Mouse (Mus musculus): Measurements from ENCODE around the gene Cwh43. TPM values are rescaled to one million over a fixed set of nuclear protein-coding genes. Genes with fewer than 3 reads are reported as not detected.
"Not testable (repeated sequence)": the region's sequence is repeated elsewhere in the genome, so short reads cannot be mapped to it uniquely, and the experiment has no call there.

The Cwh43 gene
- polyA plus RNA-seq, 1 experiment = 0.78 TPM

DNA sequence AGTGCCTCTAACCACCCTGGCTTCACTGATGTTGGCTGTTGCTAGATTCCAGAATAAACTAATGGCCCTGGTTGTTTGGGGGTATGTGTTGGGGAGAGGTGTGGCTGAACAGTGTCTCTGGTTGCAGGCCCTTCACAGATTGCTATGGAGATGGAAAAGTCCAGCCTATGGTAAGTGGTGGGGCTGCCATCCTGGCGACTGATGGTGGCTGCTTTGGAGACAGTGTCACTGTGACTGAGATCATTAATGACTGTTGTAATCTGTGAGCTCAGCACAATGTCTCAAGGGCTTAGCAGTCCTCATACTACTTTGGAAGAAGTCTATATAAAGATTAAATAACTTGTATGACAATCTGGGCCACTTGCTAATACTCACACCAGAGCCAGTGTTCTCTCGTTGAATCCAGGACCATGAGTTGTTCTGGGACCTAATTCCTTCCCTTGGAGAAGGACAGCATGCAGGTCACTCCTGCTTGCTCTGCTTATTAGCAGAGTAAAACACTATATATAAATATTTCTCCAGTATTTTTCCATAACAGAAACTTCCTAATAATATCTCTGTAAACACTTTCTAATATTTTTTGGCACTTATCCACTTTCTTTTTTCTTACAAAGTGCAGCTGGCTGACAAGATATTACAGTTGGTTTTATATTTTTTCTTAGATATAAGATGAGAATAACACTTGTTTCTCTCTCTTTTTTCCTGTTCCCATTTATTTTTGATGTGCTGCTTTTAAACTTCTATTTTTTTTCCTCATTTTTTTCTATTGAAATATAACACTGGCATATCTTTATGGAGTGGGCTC, 48.8 kb downstream of the Cwh43 start:
- 39% methylated on average over 2 of the region's 2 CpGs for WGBS
- no peak overlapping the region for H3K4me3 ChIP-seq (replicated peaks; ENCODE audit: extremely low read depth, low read depth, low read length)
- TF ChIP-seq POLR2A (IDR thresholded peaks at IDR 0.05; ENCODE audit: borderline replicate concordance, extremely low read depth, low read depth, low read length) (no peak), CTCF (IDR thresholded peaks at IDR 0.05; ENCODE audit: insufficient read depth, low read length) (no peak)
- DNase-seq = no peak
- H3K4me1 ChIP-seq (ENCODE audit: control insufficient read depth, insufficient read depth, low read length) = no peaks in the 10 kb centered on the region

DNA sequence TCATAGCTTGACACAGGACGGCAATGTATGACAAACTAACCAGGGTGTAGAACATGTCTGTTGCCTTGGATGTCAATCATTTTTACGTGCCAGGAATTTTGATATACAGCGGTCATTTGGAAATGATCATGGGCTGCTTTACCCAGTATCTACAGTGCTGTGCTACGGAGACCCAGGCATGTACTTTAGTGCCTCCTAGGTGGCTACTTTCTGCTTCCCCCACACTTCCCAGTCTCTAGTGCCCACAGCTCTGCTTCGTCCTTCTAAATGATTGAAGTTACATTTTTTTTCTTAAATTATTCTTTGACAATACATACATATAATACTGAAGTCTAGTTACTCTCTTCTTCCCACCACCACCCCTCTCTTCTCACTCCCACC, 49.4 kb downstream of the Cwh43 start:
- DNase-seq = no peak
- no peaks in the 10 kb centered on the region for H3K4me1 ChIP-seq (ENCODE audit: control insufficient read depth, insufficient read depth, low read length)
- no peak for TF ChIP-seq CTCF (IDR thresholded peaks at IDR 0.05; ENCODE audit: insufficient read depth, low read length)
- TF ChIP-seq POLR2A (IDR thresholded peaks at IDR 0.05; ENCODE audit: borderline replicate concordance, extremely low read depth, low read depth, low read length) = no peak
- no peak overlapping the region for H3K4me3 ChIP-seq (replicated peaks; ENCODE audit: extremely low read depth, low read depth, low read length)
- 64% methylated on average over 5 of the region's 5 CpGs for WGBS

DNA sequence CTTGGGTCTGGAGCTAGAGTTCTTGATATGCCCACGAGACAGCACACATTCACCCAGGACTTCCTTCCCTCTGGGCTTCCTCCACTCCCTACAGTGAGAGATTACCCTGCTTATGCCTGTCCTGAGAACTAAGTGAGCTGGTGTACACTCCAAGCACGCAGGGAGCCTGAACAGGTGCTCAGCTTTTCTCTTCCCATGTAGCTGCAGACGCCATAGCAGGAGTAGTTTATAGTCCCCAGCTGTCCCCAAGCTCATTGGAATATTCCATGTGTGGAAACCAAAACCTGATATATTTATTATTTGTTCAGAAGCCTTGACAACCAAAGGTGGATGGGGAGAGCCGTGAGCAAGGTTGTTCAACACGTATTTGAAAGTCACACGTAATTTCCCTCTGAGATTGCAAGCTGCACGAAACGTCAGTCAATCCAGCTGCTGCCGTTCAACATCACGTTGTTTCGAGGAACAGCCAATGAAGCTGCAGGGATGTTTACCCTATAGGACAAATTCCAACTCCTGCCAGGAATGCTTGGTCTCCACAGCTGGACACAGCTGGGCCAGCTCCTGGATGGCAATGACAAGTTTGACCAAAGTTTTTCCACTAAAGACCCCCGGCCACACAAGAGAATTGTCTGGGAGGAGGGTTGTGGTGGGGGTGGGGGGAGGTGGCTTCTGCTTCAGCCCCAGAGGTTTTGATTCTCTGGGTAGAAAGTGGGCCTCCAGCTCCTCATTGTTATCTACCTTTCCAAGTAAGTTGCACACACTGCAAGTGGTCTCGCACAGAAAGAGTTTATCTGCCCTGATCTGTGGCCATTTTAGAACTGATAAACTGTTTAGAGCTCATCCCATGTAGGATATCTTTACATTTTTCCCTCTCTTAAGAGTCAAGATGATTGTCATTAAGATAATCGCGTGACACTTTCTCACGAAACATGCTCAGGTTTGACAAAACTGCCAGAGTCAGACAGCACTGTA, 62.9 kb downstream of the Cwh43 start:
- DNase-seq = no peak

DNA sequence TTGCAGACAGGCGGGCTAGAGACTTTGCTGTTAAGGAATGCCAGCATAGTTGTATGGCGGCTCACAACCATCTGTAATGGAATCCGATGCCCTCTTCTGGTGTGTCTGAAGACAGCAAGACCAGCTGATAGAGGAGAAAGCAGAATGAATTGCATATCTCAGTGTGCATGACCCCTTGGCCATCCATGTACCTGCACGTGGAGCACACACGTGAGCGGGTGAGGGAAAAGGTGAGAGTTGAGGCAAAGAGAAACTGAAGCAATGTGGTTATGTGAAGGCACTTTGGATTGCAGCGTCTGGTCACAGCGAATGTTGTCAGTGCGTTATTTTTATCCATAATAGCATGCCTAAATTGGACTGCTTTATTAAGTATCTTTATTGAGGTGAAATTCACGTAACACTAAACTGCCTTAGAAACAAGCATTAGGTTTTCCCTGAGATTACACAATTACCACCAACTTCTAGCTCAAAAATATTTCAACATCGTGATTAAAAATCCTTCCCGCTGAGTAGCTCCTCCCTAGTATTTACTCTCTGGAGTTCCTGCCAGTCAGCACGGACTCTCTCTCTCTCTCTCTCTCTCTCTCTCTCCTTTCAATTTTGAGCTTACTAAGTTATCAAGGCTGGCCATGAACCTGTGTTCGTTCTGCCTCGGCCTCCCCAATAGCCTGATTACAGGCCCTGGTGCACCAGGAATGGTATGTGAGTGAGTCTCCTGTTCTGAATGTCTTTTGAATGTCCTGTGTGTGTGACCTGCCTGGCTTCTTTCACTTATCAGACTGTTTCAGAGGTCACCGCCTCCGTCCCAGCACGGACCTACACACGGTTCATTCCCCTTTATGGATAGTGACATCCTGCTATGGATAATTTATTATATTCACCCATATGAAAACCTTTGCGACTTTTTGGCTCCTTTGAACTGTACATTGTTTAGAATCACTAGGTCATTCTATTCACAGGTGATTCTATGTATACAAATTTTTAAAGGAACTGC, 68.8 kb downstream of the Cwh43 start:
- Histone ChIP-seq H3K4me1 (ENCODE audit: control insufficient read depth, insufficient read depth, low read length) (peaks cover 5% of the 10 kb centered on the region), H3K4me3 (replicated peaks; ENCODE audit: extremely low read depth, low read depth, low read length) (peak overlapping the region; percentile 6)
- TF ChIP-seq CTCF (IDR thresholded peaks at IDR 0.05; ENCODE audit: insufficient read depth, low read length) (no peak), POLR2A (IDR thresholded peaks at IDR 0.05; ENCODE audit: borderline replicate concordance, extremely low read depth, low read depth, low read length) (no peak)
- DNase-seq = peak; percentile 15
- WGBS = 66% methylated on average over 20 of the region's 20 CpGs

More for the DNA sequence above, 62.9 kb downstream of the Cwh43 start:
- 63% methylated on average over 16 of the region's 16 CpGs for WGBS
- H3K4me3 ChIP-seq (replicated peaks; ENCODE audit: extremely low read depth, low read depth, low read length) = no peak overlapping the region
- TF ChIP-seq POLR2A (IDR thresholded peaks at IDR 0.05; ENCODE audit: borderline replicate concordance, extremely low read depth, low read depth, low read length) (no peak), CTCF (IDR thresholded peaks at IDR 0.05; ENCODE audit: insufficient read depth, low read length) (no peak)
- no peaks in the 10 kb centered on the region for H3K4me1 ChIP-seq (ENCODE audit: control insufficient read depth, insufficient read depth, low read length)

DNA sequence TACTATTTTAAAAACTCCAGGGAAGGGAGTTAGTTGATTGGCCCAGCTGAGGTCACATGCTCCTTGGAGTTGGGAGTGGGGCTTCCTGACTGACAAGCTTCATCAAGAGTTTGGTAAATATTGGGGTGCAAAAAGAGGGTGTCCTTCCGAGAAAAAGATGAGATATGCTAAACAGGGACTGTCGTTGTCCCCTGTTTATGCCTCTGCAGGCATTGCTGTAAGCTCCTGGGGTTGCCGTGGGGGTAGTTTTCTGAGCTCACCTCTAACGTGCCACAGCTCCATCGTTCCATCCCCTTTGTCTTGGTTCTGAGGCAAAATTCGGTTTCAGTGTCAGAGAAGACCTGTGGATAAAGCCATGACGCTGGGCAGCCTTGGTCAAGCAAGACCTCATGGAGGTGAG, 74.8 kb downstream of the Cwh43 start, which contains the start of gene Dcun1d4:
TSS of gene Dcun1d4 (plus strand) at position 301 of the 400 bp plus-strand sequence.
- WGBS = 78% methylated on average over 7 of the region's 7 CpGs
- H3K4me1 ChIP-seq (ENCODE audit: control insufficient read depth, insufficient read depth, low read length) = no peaks in the 10 kb centered on the region
- no peak for DNase-seq
- H3K4me3 ChIP-seq (replicated peaks; ENCODE audit: extremely low read depth, low read depth, low read length) = no peak within 1 kb of the TSS
- TF ChIP-seq POLR2A (IDR thresholded peaks at IDR 0.05; ENCODE audit: borderline replicate concordance, extremely low read depth, low read depth, low read length) (no peak), CTCF (IDR thresholded peaks at IDR 0.05; ENCODE audit: insufficient read depth, low read length) (no peak)

DNA sequence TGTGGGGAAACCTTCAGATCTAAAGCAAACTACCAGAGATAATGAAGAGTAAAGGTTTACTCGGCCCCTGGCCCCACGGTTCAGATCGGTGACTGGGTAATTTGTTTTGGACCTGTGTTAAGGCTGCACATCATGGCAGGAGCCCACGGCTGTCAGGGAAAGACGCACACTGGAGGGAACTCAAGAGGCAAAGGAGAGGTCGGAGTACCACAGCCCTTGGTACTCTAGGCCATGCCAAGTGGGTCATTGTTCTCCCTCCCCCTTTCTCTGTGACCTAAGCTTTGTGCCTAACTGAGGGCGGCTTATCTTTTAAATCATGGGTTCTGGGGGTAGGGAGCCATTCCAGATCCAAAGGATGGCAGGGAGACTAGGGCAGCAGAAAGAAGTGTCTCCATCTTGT, 75.5 kb downstream of the Cwh43 start:
- DNase-seq = no peak
- no peaks in the 10 kb centered on the region for H3K4me1 ChIP-seq (ENCODE audit: control insufficient read depth, insufficient read depth, low read length)
- WGBS = 85% methylated on average over 7 of the region's 7 CpGs
- no peak for TF ChIP-seq POLR2A (IDR thresholded peaks at IDR 0.05; ENCODE audit: borderline replicate concordance, extremely low read depth, low read depth, low read length)
- TF ChIP-seq CTCF (IDR thresholded peaks at IDR 0.05; ENCODE audit: insufficient read depth, low read length) = no peak
- H3K4me3 ChIP-seq (replicated peaks; ENCODE audit: extremely low read depth, low read depth, low read length) = no peak overlapping the region

DNA sequence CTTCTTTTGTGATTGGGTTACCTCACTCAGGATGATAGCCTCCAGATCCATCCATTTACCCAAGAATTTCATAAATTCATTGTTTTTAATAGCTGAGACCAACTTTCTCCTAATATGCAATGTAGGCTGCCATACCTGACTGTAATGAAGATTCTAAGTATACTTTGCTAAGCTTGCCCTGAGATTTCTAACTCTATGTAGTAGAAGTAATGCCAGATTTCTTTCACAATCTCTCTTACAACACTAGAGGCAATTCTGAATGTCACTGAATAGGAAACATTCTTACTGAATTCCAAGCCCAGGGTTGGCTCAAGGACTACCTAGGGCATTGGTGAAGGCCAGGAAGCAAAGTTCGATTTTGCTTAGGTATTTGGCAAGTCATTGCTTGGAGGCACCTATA, 76.5 kb downstream of the Cwh43 start:
- not testable (repeated sequence) for DNase-seq; H3K4me3 ChIP-seq (replicated peaks; ENCODE audit: extremely low read depth, low read depth, low read length); H3K4me1 ChIP-seq (ENCODE audit: control insufficient read depth, insufficient read depth, low read length)
- WGBS = 49% methylated on average over 1 of the region's 1 CpGs

DNA sequence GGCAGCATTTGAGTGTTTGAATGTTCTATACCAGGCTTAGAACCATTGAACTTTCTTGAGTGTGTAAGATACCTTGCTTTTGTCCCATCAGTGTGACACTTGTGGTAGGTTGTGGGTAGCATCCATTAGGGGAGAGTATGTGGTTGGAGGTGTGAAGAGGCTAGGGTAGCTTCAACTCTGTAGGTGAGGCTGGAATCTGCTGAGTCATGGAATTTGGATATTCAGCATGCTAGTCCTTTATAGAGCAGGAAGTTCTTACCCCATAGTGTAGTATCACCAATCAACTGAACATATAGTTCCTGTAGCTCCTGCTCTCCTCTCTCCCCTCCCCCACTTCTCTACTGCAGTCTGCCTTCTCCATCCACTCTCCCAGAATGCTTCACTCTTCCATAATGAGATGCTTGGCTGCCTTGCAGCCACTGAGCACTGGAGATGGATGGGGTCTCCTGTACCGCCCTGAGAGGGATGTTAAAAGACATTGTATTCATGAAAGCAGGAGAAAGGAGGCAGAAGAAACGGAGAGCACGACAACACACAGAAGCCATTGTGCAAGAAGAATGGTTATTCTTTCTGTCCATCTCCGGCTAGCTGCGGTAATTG, 78.2 kb downstream of the Cwh43 start:
- no peak for TF ChIP-seq CTCF (IDR thresholded peaks at IDR 0.05; ENCODE audit: insufficient read depth, low read length)
- no peak for TF ChIP-seq POLR2A (IDR thresholded peaks at IDR 0.05; ENCODE audit: borderline replicate concordance, extremely low read depth, low read depth, low read length)
- Histone ChIP-seq H3K4me1 (ENCODE audit: control insufficient read depth, insufficient read depth, low read length) (no peaks in the 10 kb centered on the region), H3K4me3 (replicated peaks; ENCODE audit: extremely low read depth, low read depth, low read length) (no peak overlapping the region)
- WGBS = 73% methylated on average over 5 of the region's 5 CpGs
- DNase-seq = no peak
